Mouse (Mus musculus): ENCODE measurements at regions not wholly inside any gene's neighbourhood (a gene's known extent, or its start where the extent isn't known, plus 50 kb on each side); places are given as distances from the start of the nearest gene placed in this dataset.

- no peaks in the 10 kb centered on the region for H3K4me1 ChIP-seq (ENCODE audit: control insufficient read depth, insufficient read depth, insufficient read length)
- no peak overlapping the region for H3K4me3 ChIP-seq (ENCODE audit: extremely low read depth, insufficient read depth, insufficient read length)
- 71% methylated on average over 2 of the region's 2 CpGs for WGBS
- DNase-seq (ENCODE audit: low read depth in 1 of 2, low spot score in 2 of 2): no peak
- H3K27ac ChIP-seq (ENCODE audit: insufficient read depth, low read length): no peak overlapping the region
- TF ChIP-seq POLR2A (IDR thresholded peaks at IDR 0.05; ENCODE audit: low read depth, low read length): no peak
- TF ChIP-seq CTCF (IDR thresholded peaks at IDR 0.05; ENCODE audit: extremely low read depth, insufficient read depth, insufficient read length, insufficient replicate concordance): no peak
- no peaks in the 10 kb centered on the region for H3K27me3 ChIP-seq (ENCODE audit: control insufficient read depth, insufficient read depth, low read length)
- no peaks in the 10 kb centered on the region for H3K36me3 ChIP-seq (ENCODE audit: control insufficient read depth, insufficient read depth, low read length)
Measured at GRCm38 (mm10) chr13:82304227-82304626, 521.4 kb downstream of the Cetn3 start.

GRCm38 (mm10) chr13:82305076-82305475 lies 522.2 kb downstream of the Cetn3 start:
- Histone ChIP-seq H3K4me1 (ENCODE audit: control insufficient read depth, insufficient read depth, insufficient read length) (no peaks in the 10 kb centered on the region), H3K4me3 (ENCODE audit: extremely low read depth, insufficient read depth, insufficient read length) (no peak overlapping the region), H3K27me3 (ENCODE audit: control insufficient read depth, insufficient read depth, low read length) (no peaks in the 10 kb centered on the region), H3K36me3 (ENCODE audit: control insufficient read depth, insufficient read depth, low read length) (no peaks in the 10 kb centered on the region), H3K27ac (ENCODE audit: insufficient read depth, low read length) (no peak overlapping the region)
- TF ChIP-seq CTCF (IDR thresholded peaks at IDR 0.05; ENCODE audit: extremely low read depth, insufficient read depth, insufficient read length, insufficient replicate concordance) (no peak), POLR2A (IDR thresholded peaks at IDR 0.05; ENCODE audit: low read depth, low read length) (no peak)
- no peak for DNase-seq (ENCODE audit: low read depth in 1 of 2, low spot score in 2 of 2)
- 65% methylated on average over 6 of the region's 6 CpGs for WGBS

GRCm38 (mm10) chr13:82308336-82308735 lies 525.5 kb downstream of the Cetn3 start:
- Histone ChIP-seq H3K4me3 (ENCODE audit: extremely low read depth, insufficient read depth, insufficient read length) (no peak overlapping the region), H3K27me3 (ENCODE audit: control insufficient read depth, insufficient read depth, low read length) (no peaks in the 10 kb centered on the region), H3K27ac (ENCODE audit: insufficient read depth, low read length) (no peak overlapping the region), H3K36me3 (ENCODE audit: control insufficient read depth, insufficient read depth, low read length) (no peaks in the 10 kb centered on the region), H3K4me1 (ENCODE audit: control insufficient read depth, insufficient read depth, insufficient read length) (no peaks in the 10 kb centered on the region)
- WGBS: 86% methylated on average over 8 of the region's 8 CpGs
- TF ChIP-seq CTCF (IDR thresholded peaks at IDR 0.05; ENCODE audit: extremely low read depth, insufficient read depth, insufficient read length, insufficient replicate concordance) (no peak), POLR2A (IDR thresholded peaks at IDR 0.05; ENCODE audit: low read depth, low read length) (no peak)
- DNase-seq (ENCODE audit: low read depth in 1 of 2, low spot score in 2 of 2): no peak

- DNase-seq (ENCODE audit: low read depth in 1 of 2, low spot score in 2 of 2): no peak
- H3K4me1 ChIP-seq (ENCODE audit: control insufficient read depth, insufficient read depth, insufficient read length): no peaks in the 10 kb centered on the region
- no peak overlapping the region for H3K4me3 ChIP-seq (ENCODE audit: extremely low read depth, insufficient read depth, insufficient read length)
- 77% methylated on average over 5 of the region's 5 CpGs for WGBS
- TF ChIP-seq CTCF (IDR thresholded peaks at IDR 0.05; ENCODE audit: extremely low read depth, insufficient read depth, insufficient read length, insufficient replicate concordance) (no peak), POLR2A (IDR thresholded peaks at IDR 0.05; ENCODE audit: low read depth, low read length) (no peak)
- no peak overlapping the region for H3K27ac ChIP-seq (ENCODE audit: insufficient read depth, low read length)
- no peaks in the 10 kb centered on the region for H3K27me3 ChIP-seq (ENCODE audit: control insufficient read depth, insufficient read depth, low read length)
- no peaks in the 10 kb centered on the region for H3K36me3 ChIP-seq (ENCODE audit: control insufficient read depth, insufficient read depth, low read length)
Measured at GRCm38 (mm10) chr13:82316573-82317202, 533.8 kb downstream of the Cetn3 start.

GRCm38 (mm10) chr13:82317203-82317580 lies 534.3 kb downstream of the Cetn3 start:
- Histone ChIP-seq H3K4me3 (ENCODE audit: extremely low read depth, insufficient read depth, insufficient read length) (no peak overlapping the region), H3K27me3 (ENCODE audit: control insufficient read depth, insufficient read depth, low read length) (no peaks in the 10 kb centered on the region), H3K36me3 (ENCODE audit: control insufficient read depth, insufficient read depth, low read length) (no peaks in the 10 kb centered on the region), H3K27ac (ENCODE audit: insufficient read depth, low read length) (no peak overlapping the region), H3K4me1 (ENCODE audit: control insufficient read depth, insufficient read depth, insufficient read length) (no peaks in the 10 kb centered on the region)
- WGBS: 95% methylated on average over 2 of the region's 2 CpGs
- TF ChIP-seq CTCF (IDR thresholded peaks at IDR 0.05; ENCODE audit: extremely low read depth, insufficient read depth, insufficient read length, insufficient replicate concordance) (no peak), POLR2A (IDR thresholded peaks at IDR 0.05; ENCODE audit: low read depth, low read length) (no peak)
- no peak for DNase-seq (ENCODE audit: low read depth in 1 of 2, low spot score in 2 of 2)

- no peak for DNase-seq (ENCODE audit: low read depth in 1 of 2, low spot score in 2 of 2)
- no peaks in the 10 kb centered on the region for H3K36me3 ChIP-seq (ENCODE audit: control insufficient read depth, insufficient read depth, low read length)
- H3K27ac ChIP-seq (ENCODE audit: insufficient read depth, low read length): no peak overlapping the region
- TF ChIP-seq POLR2A (IDR thresholded peaks at IDR 0.05; ENCODE audit: low read depth, low read length) (no peak), CTCF (IDR thresholded peaks at IDR 0.05; ENCODE audit: extremely low read depth, insufficient read depth, insufficient read length, insufficient replicate concordance) (no peak)
- no peaks in the 10 kb centered on the region for H3K4me1 ChIP-seq (ENCODE audit: control insufficient read depth, insufficient read depth, insufficient read length)
- H3K27me3 ChIP-seq (ENCODE audit: control insufficient read depth, insufficient read depth, low read length): no peaks in the 10 kb centered on the region
- 77% methylated on average over 3 of the region's 3 CpGs for WGBS
- H3K4me3 ChIP-seq (ENCODE audit: extremely low read depth, insufficient read depth, insufficient read length): no peak overlapping the region
Measured at GRCm38 (mm10) chr13:82318395-82318794, 535.5 kb downstream of the Cetn3 start.

- H3K27me3 ChIP-seq (ENCODE audit: control insufficient read depth, insufficient read depth, low read length): no peaks in the 10 kb centered on the region
- 89% methylated on average over 2 of the region's 2 CpGs for WGBS
- no peak for TF ChIP-seq CTCF (IDR thresholded peaks at IDR 0.05; ENCODE audit: extremely low read depth, insufficient read depth, insufficient read length, insufficient replicate concordance)
- TF ChIP-seq POLR2A (IDR thresholded peaks at IDR 0.05; ENCODE audit: low read depth, low read length): no peak
- no peaks in the 10 kb centered on the region for H3K4me1 ChIP-seq (ENCODE audit: control insufficient read depth, insufficient read depth, insufficient read length)
- no peaks in the 10 kb centered on the region for H3K36me3 ChIP-seq (ENCODE audit: control insufficient read depth, insufficient read depth, low read length)
- no peak overlapping the region for H3K27ac ChIP-seq (ENCODE audit: insufficient read depth, low read length)
- DNase-seq (ENCODE audit: low read depth in 1 of 2, low spot score in 2 of 2): no peak
- H3K4me3 ChIP-seq (ENCODE audit: extremely low read depth, insufficient read depth, insufficient read length): no peak overlapping the region
Measured at GRCm38 (mm10) chr13:82354355-82354754, 571.5 kb downstream of the Cetn3 start.
